Mouse (Mus musculus): ENCODE measurements at regions not wholly inside any gene's neighbourhood (a gene's known extent, or its start where the extent isn't known, plus 50 kb on each side); places are given as distances from the start of the nearest gene placed in this dataset.

DNA sequence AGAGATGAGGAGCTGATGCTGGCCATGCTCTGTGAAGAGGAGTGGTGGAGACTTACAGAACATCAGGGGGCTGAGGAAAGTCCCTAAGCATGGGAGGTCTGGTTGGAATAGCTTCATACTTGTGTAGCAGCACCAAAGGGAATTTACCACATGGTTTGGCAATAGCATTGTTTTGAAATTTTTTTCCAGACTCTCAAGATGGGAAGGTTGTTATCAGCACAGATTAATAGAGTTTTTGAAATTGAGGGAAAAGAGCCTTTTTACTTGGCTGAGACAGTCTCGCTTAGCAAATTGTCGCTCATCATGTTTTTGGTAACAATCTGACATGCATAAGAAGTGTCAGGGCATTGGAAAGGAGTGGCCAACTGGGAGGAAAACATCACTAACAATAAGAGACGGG is 524.4 kb upstream of the Nrp1 start:
- no peak for TF ChIP-seq E2F4 (IDR thresholded peaks at IDR 0.05; ENCODE audit: insufficient read depth)
- no peak for TF ChIP-seq SRF (IDR thresholded peaks at IDR 0.05; ENCODE audit: control insufficient read depth, insufficient read length, low read depth)
- TF ChIP-seq POLR2A (IDR thresholded peaks at IDR 0.05; ENCODE audit: insufficient read length, low read depth), result no peak
- TF ChIP-seq TCF12 (IDR thresholded peaks at IDR 0.05; ENCODE audit: insufficient read depth, poor library complexity, severe bottlenecking), result no peak
- TF ChIP-seq TCF3 (IDR thresholded peaks at IDR 0.05; ENCODE audit: insufficient read length, low read depth), result no peak
- no peak for TF ChIP-seq MAX (IDR thresholded peaks at IDR 0.05; ENCODE audit: low read depth)

All from myocyte (in vitro differentiated cells).